Mouse (Mus musculus) testis, adult 2 months (tissue): ENCODE data around the gene Loxl3.

ENCODE experiments used
- CTCF ChIP-seq: fragments of 200-500 bp; IDR thresholded peaks from 2 replicates; pipeline ENCODE4 v1.5.1; 2012; ENCODE audit warnings: low read depth, mild to moderate bottlenecking, inconsistent platforms, low read length, moderate library complexity; ENCODE audit not compliant: control insufficient read depth, insufficient read depth, insufficient replicate concordance
- POLR2A ChIP-seq: fragments of 200-500 bp; IDR thresholded peaks from 2 replicates; pipeline ENCODE4 v1.6.1; 2012; ENCODE audit warnings: low read depth, mild to moderate bottlenecking, inconsistent platforms, low read length, moderate library complexity; ENCODE audit not compliant: control insufficient read depth

DNA sequence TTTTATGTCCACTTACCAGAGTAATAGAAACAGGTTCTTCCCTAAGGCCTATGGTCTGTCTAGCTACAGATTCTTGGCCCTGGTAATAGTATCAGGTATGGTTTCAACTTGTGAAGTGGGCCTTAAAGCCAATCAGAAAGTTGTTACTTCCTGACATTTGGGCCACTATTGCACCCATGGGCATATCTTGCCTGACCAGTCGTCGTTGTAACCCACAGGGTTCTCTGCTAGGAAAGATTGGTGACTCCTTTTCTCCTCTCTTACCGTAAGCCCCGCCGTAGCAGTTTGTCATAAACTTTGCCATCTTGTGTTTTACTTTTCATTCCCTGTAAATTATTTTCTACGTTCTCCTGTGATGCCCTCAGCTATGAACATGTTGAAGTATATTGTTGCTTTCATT lies 13.9 kb upstream of the Loxl3 start:
- TF ChIP-seq CTCF (no peak), POLR2A (no peak)
